Mouse (Mus musculus) adrenal gland (tissue): ENCODE measurements around the gene Cenpk.
"Not testable (repeated sequence)": the region's sequence is repeated elsewhere in the genome, so short reads cannot be mapped to it uniquely, and the experiment has no call there.

ENCODE experiments used
- intact Hi-C: fragments of 180-260 bp; cut with DNase I; formaldehyde crosslinking; loops from one replicate; pipeline ENCODE4 v1.15.1; 2025
- long read RNA-seq, 2 experiments: library from polyadenylated mRNA; unstranded; transcript quantifications; one replicate each; pipeline ENCODE4 v2.0.0; 2020; ENCODE audit warnings: borderline replicate concordance in 1 of 2; ENCODE audit not compliant: insufficient replicate concordance in 1 of 2

Gene Cenpk
- long read RNA-seq, experiment 1, partial matches to known transcripts = 0 of 1 reads
- long read RNA-seq, experiment 1, other reads (novel, unspliced or antisense) = 1 of 1 reads
- long read RNA-seq, experiment 2, partial matches to known transcripts = 0 of 3 reads
- long read RNA-seq, experiment 2, other reads (novel, unspliced or antisense) = 3 of 3 reads

DNA sequence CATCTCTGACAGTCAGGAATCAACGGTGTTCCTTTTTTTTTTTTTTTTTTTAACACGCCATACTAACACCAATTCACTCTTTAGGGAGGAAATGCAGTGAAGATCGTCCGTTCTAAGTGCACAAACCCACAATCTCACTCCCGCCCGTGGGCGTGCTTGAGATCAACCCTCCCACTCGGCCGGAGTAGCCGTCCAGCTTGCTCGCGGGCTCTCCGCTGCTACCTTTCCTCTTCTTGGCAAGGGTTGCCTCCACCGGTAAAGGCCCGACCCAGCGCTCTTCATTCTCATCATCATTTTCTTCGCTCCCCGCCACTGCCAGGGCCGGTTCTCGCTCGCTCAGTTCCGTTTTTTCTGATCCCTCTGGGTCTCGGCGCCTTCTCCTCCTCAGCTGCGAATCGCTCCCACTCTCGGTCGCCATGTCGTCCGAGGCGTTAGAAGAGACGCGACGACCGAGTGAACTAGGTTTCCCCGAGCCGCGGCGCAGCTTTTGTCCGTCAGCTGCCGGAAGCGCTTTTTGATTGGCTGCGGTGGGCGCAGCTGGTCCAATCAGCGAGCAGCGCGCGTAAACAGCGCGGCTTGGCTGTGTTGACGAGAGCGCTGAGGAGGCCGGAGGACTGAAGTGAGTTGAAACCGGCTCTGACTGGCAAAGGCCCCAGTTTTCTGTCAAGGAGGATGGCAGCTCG lies at the start of gene Cenpk, which contains the start of gene Ppwd1:
Gene Cenpk, plus strand, starts transcription at position 228 of the 683 bp plus-strand sequence.
Gene Ppwd1, minus strand, starts transcription at position 460 of the 683 bp plus-strand sequence.
- intact Hi-C loops = loop anchor here (5.0 kb wide), 1 partner anchor 51 kb away; the partner anchor contains the start of genes Trappc13 and Trim23

DNA sequence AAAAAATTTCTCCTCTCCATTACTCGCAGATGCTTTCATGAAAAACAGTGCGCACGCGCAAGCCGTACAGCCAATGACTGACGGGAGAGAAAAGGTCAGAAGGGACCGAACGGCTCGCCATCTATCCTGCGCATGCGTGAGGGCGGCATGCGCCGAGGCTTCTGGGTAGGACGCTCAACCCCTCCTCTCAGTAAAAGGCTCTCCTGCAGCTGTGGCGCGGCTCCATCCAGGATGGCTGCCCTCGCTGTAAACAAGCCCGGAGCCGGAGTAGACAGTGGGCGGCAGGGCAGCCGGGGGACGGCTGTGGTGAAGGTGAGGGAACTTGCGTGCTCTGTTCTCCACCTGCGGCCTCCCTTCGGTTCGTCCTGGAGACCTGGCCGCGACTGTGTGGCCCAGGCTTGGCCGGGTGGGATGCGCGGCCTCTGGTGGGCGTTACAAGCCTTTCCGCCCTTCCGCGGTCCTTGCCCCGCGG lies 49.7 kb upstream of the Cenpk start, which contains the start of gene Trim23:
Gene Trim23, plus strand, starts transcription at position 148 of the 472 bp plus-strand sequence.
- intact Hi-C loops = loop anchor here (5.0 kb wide), 1 partner anchor 49 kb away; the partner anchor contains the start of genes Cenpk and Ppwd1

DNA sequence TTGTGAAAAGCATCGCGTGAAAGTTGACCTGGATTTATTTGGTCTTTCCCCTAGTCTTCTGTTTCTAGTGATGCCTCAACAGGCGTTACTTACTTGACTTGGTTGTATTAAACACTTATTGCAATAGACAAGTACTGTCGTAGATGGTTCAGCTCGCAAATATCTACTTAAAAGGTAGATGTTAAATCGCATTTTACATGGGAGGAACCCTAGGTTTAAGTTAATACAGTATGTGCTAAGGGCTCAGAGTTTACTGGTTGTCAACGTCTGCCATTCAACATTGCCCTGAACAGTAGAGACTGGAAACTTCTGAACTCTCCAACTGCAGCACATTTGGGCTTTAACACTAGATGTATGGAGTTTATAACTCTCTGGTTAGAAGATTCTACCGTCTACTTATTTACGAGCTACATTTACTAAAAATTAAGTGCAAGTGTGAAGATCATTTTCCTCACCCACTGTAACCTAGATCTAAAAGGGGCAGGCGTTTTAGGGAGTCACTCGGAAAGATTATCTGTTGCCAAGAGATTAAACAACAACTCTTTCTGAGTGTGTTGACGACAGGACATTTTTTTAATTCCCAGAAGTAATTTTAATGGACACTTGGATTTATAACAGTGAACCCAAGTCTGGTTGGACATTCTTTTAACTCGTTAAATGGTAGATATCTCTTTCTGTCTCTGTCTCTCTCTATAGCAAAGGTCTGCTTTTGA lies 49.1 kb upstream of the Cenpk start:
- intact Hi-C loops = loop anchor here (5.0 kb wide), 1 partner anchor 48 kb away; the partner anchor contains the start of genes Cenpk and Ppwd1

DNA sequence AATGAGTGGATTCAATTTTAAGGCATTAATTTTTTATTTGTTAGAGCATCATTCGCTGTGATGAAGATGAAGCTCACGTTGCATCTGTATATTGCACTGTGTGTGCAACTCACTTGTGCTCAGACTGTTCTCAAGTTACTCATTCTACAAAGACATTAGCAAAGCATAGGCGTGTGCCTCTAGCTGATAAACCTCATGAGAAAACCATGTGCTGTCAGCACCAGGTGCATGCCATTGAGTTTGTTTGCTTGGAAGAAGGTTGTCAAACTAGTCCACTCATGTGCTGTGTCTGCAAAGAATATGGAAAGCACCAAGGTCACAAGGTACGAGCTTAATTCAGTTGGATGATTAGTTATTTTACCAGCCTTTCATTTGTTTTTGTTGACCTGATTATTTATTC lies 41.1 kb upstream of the Cenpk start:
- intact Hi-C loops = no loop called here

DNA sequence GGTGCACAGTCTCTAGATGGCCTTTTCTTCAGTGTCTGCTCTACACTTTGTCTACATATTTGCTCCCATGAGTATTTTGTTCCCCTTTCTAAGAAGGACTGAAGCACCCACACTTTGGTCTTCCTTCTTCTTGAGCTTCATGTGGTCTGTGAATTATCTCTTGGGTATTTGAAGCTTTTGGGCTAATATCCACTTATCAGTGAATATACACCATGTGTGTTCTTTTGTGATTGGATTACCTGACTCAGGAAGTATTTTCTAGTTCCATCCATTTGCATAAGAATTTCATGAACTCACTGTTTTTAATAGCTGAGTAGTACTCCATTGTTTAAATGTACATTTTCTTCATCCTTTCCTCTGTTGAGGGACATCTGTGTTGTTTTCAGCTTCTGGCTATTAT lies 32.5 kb upstream of the Cenpk start:
- intact Hi-C loops = not testable (repeated sequence)

DNA sequence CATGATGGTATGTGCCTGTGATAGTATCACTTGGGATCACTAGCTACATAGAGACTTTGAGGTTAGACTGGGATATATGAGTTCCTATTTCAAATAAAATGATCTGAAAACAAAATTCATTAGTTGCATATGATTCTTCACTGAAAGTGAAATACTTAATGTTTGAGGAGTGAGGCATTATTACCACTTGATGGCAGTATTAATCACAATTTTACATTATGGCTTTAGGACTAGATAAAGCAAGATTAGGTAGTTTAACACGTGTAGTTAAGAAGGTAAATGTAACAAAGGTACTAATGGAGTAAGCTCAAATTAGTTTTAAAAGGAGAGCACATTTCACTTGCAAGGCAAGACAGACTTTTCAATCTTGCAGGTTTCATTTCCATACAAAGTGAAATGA lies 24.1 kb upstream of the Cenpk start:
- intact Hi-C loops = no loop called here

DNA sequence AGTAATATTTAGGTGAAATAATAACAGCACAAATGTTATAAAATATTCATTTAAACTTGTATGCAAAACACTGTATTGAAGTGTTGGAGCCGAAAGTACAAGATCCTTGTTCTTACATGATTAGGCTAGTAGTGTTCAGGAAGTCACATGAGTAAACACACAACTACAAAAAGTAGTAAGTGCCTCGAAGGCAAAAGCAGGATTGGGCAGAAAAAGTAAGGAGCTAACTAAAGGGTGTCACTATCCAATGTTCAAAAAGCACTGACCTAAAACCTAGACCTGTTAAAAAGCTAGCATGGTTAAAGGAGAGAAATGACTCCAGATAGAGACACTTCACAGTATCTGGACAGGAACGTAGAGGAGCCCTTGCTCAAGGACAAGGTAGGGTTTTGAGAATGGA lies 933 bp upstream of the Cenpk start:
- intact Hi-C loops = loop anchor here (5.0 kb wide), 1 partner anchor 50 kb away; the partner anchor contains the start of genes Trappc13 and Trim23

DNA sequence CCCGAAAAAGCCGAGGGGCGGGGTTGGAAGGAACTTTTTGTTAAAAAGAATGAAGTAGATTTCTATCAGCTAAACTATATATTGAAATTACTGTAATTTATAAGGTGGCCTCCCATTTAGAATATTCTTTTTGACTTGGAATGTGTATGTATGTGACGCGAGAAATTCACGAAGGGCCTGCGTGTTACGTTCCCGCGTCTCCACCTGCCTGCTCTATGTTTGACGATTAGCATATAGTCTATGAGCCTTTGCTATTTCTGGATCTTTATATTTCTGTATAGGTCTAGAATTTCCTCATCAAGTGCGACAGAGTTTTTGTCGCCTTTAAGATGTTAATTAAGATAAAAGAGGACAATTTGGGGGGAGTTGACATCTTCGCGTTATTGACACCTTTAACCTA lies 770 bp downstream of the Cenpk start:
- intact Hi-C loops = loop anchor here (5.0 kb wide), 1 partner anchor 52 kb away; the partner anchor contains the start of genes Trappc13 and Trim23

DNA sequence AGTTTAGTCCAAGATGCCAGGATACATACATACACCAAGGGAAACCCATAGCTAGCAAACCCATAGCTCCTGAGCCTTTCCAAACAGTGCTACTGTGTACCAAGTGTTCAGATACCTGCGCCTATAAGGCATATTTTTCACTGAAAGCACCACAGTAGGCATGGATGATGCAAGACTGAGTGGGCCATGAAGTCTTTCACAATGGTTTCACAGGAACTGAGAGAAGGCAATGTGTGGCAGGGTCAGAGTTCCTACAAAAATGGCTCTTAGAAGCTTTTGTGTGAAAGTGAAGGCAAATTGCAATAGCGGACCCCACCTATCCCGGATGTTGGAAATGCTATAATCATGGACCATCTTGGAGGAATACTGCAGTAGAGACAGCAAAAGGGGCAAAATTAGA lies 30.6 kb downstream of the Cenpk start:
- intact Hi-C loops = no loop called here

DNA sequence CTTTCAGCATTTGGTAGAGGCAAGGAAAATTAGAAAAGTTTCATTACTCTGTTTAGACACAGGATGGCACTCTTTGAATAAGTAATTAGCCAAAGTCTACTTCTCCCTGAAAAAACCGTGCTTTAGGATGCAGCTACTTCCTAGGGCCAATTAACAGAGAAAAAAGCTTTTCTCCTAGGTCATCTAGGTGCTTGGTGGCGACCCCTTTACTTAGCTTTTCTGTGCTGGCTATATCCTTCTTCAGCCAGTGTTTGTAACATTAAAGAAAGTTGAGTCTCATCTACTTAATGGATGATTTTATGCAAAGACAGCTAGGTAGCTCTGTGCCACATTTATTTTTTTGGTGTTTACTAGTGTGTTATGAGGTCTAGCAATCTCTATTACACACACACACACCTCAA lies 56.6 kb downstream of the Cenpk start:
- intact Hi-C loops = loop anchor here (2.0 to 10.0 kb wide), 3 partner anchors 396 to 660 kb away; no protein-coding TSS in a partner anchor

DNA sequence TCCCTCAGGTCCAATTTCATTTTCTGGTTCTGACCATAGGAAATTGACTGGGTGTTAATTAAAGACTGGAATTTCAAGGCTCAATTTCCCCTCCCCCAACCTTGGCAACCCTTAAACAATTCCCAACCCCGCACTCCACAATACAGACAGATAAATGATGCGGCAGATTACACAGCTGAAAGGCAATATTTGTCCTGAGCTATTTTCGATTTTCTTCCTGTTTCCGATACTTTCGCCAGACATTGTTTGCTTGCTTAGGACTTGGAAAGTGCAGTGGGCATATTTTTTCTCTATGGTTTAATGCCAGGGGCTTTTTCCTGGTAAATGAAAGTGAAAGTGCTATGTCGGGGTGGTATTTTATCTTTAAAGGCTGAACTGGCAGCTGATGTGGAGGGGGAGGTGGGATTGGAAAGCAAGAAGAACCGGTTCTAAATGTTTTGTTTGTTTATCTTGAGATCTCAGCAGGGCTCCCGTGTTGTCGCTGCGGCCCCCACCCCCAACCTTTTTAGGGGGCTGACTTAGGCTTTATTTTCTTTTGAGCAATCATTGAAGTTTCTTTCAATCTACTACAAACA lies 57.4 kb downstream of the Cenpk start:
- intact Hi-C loops = loop anchor here (2.0 to 10.0 kb wide), 3 partner anchors 395 to 659 kb away; no protein-coding TSS in a partner anchor

DNA sequence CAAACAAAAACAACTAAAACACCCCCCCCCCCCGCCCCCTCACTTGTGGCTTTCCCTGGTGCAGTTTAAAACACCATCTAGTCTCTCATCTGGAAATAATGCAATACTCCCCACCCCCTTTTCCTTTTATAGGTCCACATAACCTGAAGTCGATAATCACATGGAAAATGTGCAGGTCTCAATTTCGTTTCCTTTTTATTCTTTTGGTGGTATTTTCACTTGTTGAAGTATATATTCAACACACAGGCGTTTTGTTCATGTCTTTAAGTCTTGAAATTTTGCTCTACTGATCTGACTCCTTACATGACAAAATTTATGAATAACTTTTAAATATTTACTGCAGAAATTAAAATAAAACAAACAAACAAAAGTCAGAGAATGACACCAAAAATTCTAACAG lies 57.9 kb downstream of the Cenpk start:
- intact Hi-C loops = loop anchor here (5.0 to 10.0 kb wide), 2 partner anchors 501 to 658 kb away; no protein-coding TSS in a partner anchor

DNA sequence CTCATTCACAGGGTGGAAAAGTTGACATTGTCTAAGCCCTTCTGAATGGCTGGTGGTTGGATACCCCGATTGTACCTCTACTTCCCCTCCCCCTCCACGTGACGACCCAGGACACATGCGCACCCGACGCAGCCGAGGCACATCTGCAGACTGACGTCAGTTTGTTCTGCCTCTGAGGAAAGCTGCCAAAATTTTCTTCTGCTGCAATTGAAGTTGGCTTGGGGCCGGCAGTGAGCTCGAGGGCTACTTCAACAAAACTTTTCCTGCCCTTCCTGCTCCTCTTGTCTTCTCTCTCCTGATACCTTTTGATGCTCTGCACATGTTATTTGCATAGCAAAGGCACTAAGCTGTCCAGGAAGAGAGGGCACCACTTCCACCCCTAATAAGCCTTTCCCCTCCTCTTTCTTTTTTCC lies 58.5 kb downstream of the Cenpk start:
- intact Hi-C loops = loop anchor here (5.0 to 10.0 kb wide), 2 partner anchors 500 to 658 kb away; no protein-coding TSS in a partner anchor

DNA sequence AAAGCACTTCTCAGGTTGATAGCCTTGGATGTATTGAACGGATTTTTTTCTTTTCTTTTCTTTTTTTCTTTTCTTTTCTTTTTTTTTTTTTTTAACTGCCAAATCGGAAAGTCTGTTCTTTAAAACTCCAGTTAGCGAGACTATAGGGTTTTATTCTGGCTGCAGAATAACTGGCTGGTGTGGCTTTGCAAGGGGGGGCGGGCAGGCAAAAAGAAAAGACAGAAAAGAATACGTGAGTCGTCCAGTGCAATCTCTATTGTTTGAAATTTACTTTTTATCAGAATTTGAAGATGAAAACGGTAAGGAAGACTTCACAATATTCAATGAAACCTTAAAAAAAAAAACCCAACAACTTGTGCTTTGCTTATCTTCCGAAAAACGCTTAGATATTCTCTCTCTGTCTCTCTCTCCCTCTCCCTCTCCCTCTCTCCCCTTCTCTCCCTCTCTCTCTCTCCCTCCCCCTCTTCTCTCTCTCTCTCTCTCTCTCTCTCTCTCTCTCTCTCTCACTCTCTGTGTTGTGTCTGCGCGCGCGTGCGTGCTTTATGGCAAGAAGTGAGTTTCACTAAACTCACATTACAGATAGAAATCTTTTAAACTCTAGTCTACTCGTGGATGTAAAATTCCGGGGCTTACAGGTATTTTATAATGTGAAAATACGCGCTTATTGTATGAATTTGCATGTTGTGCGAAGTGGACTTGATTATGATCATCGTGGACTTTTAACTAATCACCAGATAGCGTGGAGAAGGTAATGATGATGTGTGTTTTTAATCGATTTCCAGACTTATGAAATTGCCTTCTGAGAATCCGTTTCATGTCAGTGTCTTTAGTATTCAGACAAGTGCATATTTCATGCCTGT lies 59.2 kb downstream of the Cenpk start, which contains the start of gene Adamts6:
Gene Adamts6, plus strand, starts transcription at position 470 of the 860 bp plus-strand sequence.
- intact Hi-C loops = loop anchor here (5.0 to 10.0 kb wide), 2 partner anchors 500 to 657 kb away; no protein-coding TSS in a partner anchor

DNA sequence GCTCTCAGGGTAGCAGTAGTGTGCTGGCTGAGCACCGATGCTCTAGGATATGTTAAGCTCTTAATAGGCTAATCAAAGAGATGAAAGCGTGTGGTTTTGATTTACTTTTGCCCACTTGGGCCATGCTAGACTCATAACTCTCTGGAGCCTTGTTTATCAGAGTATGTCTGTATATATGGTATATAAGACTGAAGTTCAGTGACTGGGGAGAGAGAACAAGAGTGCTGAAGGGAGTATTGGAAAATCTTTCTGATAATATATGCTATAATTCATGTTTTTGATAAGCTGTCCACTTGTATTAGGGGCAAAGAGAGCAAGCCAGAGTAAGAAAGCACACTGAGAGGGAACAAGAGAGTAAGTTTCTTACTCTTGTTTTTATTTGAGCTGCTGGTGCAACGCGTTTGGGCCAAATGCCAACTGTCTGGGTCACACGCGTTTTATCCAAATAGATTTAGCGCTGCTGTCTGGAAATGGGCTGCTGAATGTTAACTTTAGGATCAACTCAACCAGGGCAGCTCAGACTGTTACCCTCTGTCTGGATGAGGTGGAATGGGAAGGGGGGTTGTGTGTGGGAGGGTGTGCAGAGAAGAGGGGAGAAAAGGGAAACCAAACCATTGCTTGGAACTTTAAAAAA lies 59.9 kb downstream of the Cenpk start:
- intact Hi-C loops = loop anchor here (5.0 to 10.0 kb wide), 2 partner anchors 499 to 656 kb away; no protein-coding TSS in a partner anchor

DNA sequence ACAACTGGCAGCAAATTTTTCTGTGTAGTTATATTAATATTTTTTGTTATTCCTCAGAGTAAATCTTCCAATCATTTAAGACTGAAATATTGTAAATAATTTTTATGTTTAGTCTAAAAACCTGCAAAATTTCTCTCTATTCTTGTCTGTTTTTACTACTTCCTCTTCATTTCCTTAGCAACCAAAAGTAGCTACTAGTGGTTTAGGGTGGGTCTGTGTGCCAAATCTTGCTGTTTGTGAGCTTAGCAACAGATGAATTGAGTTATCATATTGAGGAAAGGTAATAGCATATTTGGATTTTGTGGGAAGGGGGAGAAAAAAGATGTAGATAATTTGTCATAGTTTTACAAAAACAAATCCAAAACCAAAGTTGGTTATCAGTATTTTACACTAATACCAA lies 60.8 kb downstream of the Cenpk start:
- intact Hi-C loops = loop anchor here (5.0 to 10.0 kb wide), 2 partner anchors 498 to 656 kb away; no protein-coding TSS in a partner anchor

DNA sequence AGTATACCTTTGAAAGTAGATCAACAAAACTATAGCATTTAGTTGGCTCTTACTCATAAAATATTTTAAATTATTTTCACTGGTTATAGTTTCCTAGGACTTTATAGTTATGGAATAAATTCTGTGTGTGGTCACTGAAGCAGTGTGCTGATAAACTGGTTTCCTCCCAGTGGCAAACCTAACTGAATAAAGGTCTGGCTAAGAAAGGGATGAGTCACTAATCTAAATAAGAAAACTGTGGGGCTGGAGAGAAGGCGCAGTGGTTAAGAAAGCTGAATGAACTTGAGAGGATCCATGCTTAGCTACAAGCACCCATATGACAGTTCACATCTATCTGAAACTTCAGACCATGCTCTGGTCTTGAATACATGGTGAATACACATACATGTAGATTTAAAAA lies 67.1 kb downstream of the Cenpk start:
- intact Hi-C loops = no loop called here
